Mouse (Mus musculus) heart, embryonic 11.5 days (tissue): ENCODE data around the gene Mbip. TPM values are rescaled to one million over a fixed set of nuclear protein-coding genes. Genes with fewer than 3 reads are reported as not detected.

Source experiments
- ATAC-seq: fragments of 200-750 bp; cut with Nextera tagmentation; replicated peaks from 2 replicates; pipeline ENCODE4 v1.8.0; 2017; ENCODE audit warnings: moderate library complexity; ENCODE audit not compliant: insufficient number of reproducible peaks, low FRiP score, low TSS enrichment
- H3K27ac ChIP-seq: fragments of 300-500 bp; sonication (generic); 2 replicates; pipeline ENCODE4 v1.5.1; 2014; ENCODE audit warnings: mild to moderate bottlenecking, low read depth, low read length
- H3K27me3 ChIP-seq: fragments of 300-500 bp; sonication (generic); 2 replicates; pipeline ENCODE4 v1.6.1; 2014; ENCODE audit warnings: mild to moderate bottlenecking, low read length, mixed read lengths; ENCODE audit not compliant: control insufficient read depth, insufficient read depth
- H3K36me3 ChIP-seq: fragments of 300-500 bp; sonication (generic); 2 replicates; pipeline ENCODE4 v1.6.1; 2014; ENCODE audit warnings: mild to moderate bottlenecking, low read length, moderate library complexity, mixed read lengths; ENCODE audit not compliant: control insufficient read depth, insufficient read depth
- H3K4me1 ChIP-seq: fragments of 300-500 bp; sonication (generic); 2 replicates; pipeline ENCODE4 v1.6.1; 2014; ENCODE audit warnings: low read length; ENCODE audit not compliant: control insufficient read depth, insufficient read depth
- H3K4me2 ChIP-seq: fragments of 300-500 bp; sonication (generic); 2 replicates; pipeline ENCODE4 v1.6.1; 2014; ENCODE audit warnings: mild to moderate bottlenecking, moderate library complexity
- H3K4me3 ChIP-seq: fragments of 300-500 bp; sonication (generic); 2 replicates; pipeline ENCODE4 v1.5.1; 2014; ENCODE audit warnings: low read depth, low read length
- H3K9ac ChIP-seq: fragments of 300-500 bp; sonication (generic); 2 replicates; pipeline ENCODE4 v1.6.1; 2014; ENCODE audit warnings: mild to moderate bottlenecking, low read depth, low read length, moderate library complexity
- H3K9me3 ChIP-seq: fragments of 300-500 bp; sonication (generic); replicated peaks from 2 replicates; pipeline ENCODE4 v1.6.1; 2016; ENCODE audit warnings: low read length; ENCODE audit not compliant: control insufficient read depth
- WGBS: fragments of 180-500 bp; shearing (Covaris S2); extraction: QIAGEN DNeasy Blood & Tissue Kit; methylation state at CpG from one replicate; pipeline ENCODE4 v1.1.7; 2014; ENCODE audit not compliant: insufficient replicate concordance; 5-methylcytosine and 5-hydroxymethylcytosine counted together
- polyA plus RNA-seq: library from polyadenylated mRNA; unstranded; fragments of >200 nt; fragmentation: Nextera tagmentation; extraction: Ambion mirVana; gene quantifications from 2 replicates; pipeline ENCODE4 v1.2.1, GENCODE M21; 2014

Mbip gene
- polyA plus RNA-seq, 1 experiment from 2014 or later, result 24.6 TPM

- H3K36me3 ChIP-seq, result peaks cover 16% of the 10 kb centered on the region
- ATAC-seq, result no peak
Measured at GRCm38 (mm10) chr12:56325851-56326250, 19.8 kb downstream of the Mbip start.

DNA sequence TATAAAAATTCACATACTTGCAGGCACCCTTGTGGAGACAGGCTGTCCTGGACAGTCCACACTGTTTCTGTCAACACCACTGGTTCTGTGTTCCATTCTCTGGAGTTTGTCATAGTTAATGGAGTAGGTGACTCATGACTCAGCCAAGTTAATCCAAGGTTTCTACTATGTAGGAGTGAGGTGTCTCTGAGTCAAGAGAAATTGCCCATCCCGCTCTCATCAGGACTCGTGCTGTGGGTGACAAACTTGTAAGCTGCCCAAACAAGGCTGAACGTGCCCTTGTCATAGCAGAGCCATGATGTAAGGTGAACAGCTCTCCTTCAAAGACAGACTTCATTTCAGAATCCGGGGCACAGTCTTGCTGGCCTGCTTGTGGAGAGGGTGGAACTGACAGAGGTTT, 26.8 kb downstream of the Mbip start:
- Histone ChIP-seq H3K27me3 (no peaks in the 10 kb centered on the region), H3K4me1 (no peaks in the 10 kb centered on the region), H3K4me3 (no peak overlapping the region), H3K9ac (no peak overlapping the region), H3K4me2 (no peak overlapping the region), H3K36me3 (no peaks in the 10 kb centered on the region), H3K9me3 (no peaks in the 10 kb centered on the region), H3K27ac (no peak overlapping the region)
- ATAC-seq, result no peak
- 57% methylated on average over 4 of the region's 4 CpGs for WGBS

More at GRCm38 (mm10) chr12:56325851-56326250, 19.8 kb downstream of the Mbip start:
- Histone ChIP-seq H3K4me3 (no peak overlapping the region), H3K4me1 (no peaks in the 10 kb centered on the region), H3K4me2 (no peak overlapping the region), H3K9me3 (no peaks in the 10 kb centered on the region), H3K9ac (no peak overlapping the region), H3K27ac (no peak overlapping the region), H3K27me3 (no peaks in the 10 kb centered on the region)
- 91% methylated on average over 1 of the region's 1 CpGs for WGBS

DNA sequence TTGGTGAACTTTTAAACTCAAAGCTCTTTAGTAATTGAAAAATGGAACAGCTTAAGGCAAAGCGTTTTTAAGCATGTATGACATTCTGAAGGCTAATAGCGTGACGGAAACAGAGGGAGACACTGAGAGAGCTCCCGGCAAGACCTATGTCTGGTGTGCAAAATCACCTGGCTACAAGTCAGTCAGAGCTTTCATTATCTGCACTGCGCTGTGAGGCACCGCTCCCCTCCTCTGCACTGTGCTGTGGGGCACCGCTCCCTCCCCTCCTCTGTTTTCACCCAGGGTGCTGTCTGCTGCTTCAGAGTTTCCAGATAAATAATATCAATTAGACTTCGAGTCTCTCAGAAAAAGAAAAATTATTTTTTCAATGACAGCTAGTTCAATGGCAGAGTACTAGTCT, 27.6 kb downstream of the Mbip start:
- Histone ChIP-seq H3K4me2 (no peak overlapping the region), H3K27me3 (no peaks in the 10 kb centered on the region), H3K27ac (no peak overlapping the region), H3K9ac (no peak overlapping the region), H3K36me3 (no peaks in the 10 kb centered on the region), H3K4me3 (no peak overlapping the region), H3K9me3 (no peaks in the 10 kb centered on the region), H3K4me1 (no peaks in the 10 kb centered on the region)
- 77% methylated on average over 8 of the region's 8 CpGs for WGBS
- no peak for ATAC-seq

- 67% methylated on average over 6 of the region's 6 CpGs for WGBS
- Histone ChIP-seq H3K9ac (no peak overlapping the region), H3K27me3 (no peaks in the 10 kb centered on the region), H3K4me1 (no peaks in the 10 kb centered on the region), H3K27ac (no peak overlapping the region), H3K4me3 (no peak overlapping the region), H3K36me3 (no peaks in the 10 kb centered on the region), H3K4me2 (no peak overlapping the region), H3K9me3 (no peaks in the 10 kb centered on the region)
- no peak for ATAC-seq
Measured at GRCm38 (mm10) chr12:56305758-56306157, 39.9 kb downstream of the Mbip start.

- 32% methylated on average over 4 of the region's 4 CpGs for WGBS
- Histone ChIP-seq H3K9ac (no peak overlapping the region), H3K4me1 (no peaks in the 10 kb centered on the region), H3K4me3 (peak overlapping the region; percentile 39), H3K27me3 (no peaks in the 10 kb centered on the region), H3K36me3 (no peaks in the 10 kb centered on the region), H3K27ac (no peak overlapping the region), H3K4me2 (peak overlapping the region; percentile 71), H3K9me3 (no peaks in the 10 kb centered on the region)
- no peak for ATAC-seq
Measured at GRCm38 (mm10) chr12:56302321-56303017, 43.2 kb downstream of the Mbip start.

DNA sequence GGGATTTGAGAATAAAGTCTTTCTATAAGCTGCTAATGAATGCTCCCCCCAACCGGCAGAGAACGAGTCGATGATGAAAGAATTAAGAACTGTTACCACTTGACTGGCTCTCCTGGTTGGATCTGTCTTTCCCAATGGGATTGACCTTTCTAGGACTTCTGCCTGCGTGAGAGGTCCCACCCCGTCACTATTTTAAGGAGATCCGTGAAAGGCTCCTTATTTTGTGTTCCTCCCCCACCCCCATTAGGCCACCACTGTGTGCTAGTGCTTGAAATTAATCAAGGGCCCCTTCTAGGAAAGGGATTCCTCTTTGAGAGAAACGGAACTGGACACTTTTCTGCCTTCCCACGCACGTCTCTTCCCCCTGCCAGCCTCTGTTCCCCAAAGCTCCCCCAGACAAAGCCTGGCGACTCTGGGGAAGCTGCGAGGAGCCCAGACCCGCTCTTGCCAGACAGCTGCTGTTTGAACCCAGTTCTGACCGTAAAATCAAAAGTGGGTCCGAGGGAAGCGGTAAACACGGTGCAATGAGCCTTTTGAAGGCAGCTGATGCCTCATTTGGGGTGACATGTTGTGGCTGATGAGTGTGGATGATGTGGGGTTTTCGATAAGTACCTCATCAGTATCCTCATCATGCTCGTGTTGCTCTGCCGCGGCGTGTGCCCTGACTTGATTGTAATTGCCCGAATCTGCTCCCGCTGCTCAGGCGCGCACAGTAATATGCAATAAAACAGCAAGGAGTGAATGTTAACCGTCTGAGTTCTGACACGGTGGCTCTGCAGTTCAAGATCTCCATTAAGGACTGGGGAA, 44.0 kb downstream of the Mbip start:
- 15% methylated on average over 27 of the region's 27 CpGs for WGBS
- Histone ChIP-seq H3K9me3 (no peaks in the 10 kb centered on the region), H3K36me3 (no peaks in the 10 kb centered on the region), H3K9ac (peak overlapping the region; percentile 47), H3K4me3 (peak overlapping the region; percentile 39), H3K27ac (no peak overlapping the region), H3K4me1 (no peaks in the 10 kb centered on the region), H3K27me3 (no peaks in the 10 kb centered on the region), H3K4me2 (peak overlapping the region; percentile 71)
- ATAC-seq, result no peak

- 57% methylated on average over 3 of the region's 3 CpGs for WGBS
- no peak for ATAC-seq
- no peaks in the 10 kb centered on the region for H3K36me3 ChIP-seq
Measured at GRCm38 (mm10) chr12:56299610-56300009, 46.1 kb downstream of the Mbip start.

GRCm38 (mm10) chr12:56298919-56299318, 46.8 kb downstream of the Mbip start:
- H3K9ac ChIP-seq, result no peak overlapping the region
- H3K4me3 ChIP-seq, result no peak overlapping the region
- no peak overlapping the region for H3K4me2 ChIP-seq
- WGBS, result 28% methylated on average over 1 of the region's 1 CpGs
- H3K9me3 ChIP-seq, result no peaks in the 10 kb centered on the region
- no peaks in the 10 kb centered on the region for H3K27me3 ChIP-seq
- no peak for ATAC-seq
- no peaks in the 10 kb centered on the region for H3K36me3 ChIP-seq
- H3K27ac ChIP-seq, result no peak overlapping the region
- H3K4me1 ChIP-seq, result no peaks in the 10 kb centered on the region

More at GRCm38 (mm10) chr12:56299610-56300009, 46.1 kb downstream of the Mbip start:
- Histone ChIP-seq H3K4me2 (no peak overlapping the region), H3K27ac (no peak overlapping the region), H3K9me3 (no peaks in the 10 kb centered on the region), H3K9ac (no peak overlapping the region), H3K4me3 (no peak overlapping the region), H3K4me1 (no peaks in the 10 kb centered on the region), H3K27me3 (no peaks in the 10 kb centered on the region)
